Mouse (Mus musculus) cerebellum, postnatal 4 days (tissue): ENCODE data around the gene Gm4952.
"Not testable (repeated sequence)": the region's sequence is repeated elsewhere in the genome, so short reads cannot be mapped to it uniquely, and the experiment has no call there.

Source experiments
- DNase-seq, 2 experiments: peaks; one replicate each; pipeline ENCODE4 v3.0.0; 2022; ENCODE audit warnings: low spot score in 2 of 2, mixed read lengths in 1 of 2

Gene Gm4952

GRCm38 (mm10) chr19:12600684-12601480 is 1.1 kb downstream of the Gm4952 start:
- no peak for DNase-seq

- no peak for DNase-seq
Measured at GRCm38 (mm10) chr19:12608336-12608735, 8.6 kb downstream of the Gm4952 start.

GRCm38 (mm10) chr19:12613646-12614045 is 13.9 kb downstream of the Gm4952 start:
- no peak for DNase-seq

GRCm38 (mm10) chr19:12633176-12633575 is 33.4 kb downstream of the Gm4952 start, which contains the start of gene Glyat:
Gene Glyat (plus strand): TSS chr19:12633308.
- no peak for DNase-seq

- no peak for DNase-seq
Measured at GRCm38 (mm10) chr19:12634259-12634658, 34.5 kb downstream of the Gm4952 start.

GRCm38 (mm10) chr19:12634963-12635362 is 35.2 kb downstream of the Gm4952 start:
- no peak for DNase-seq

- no peak for DNase-seq
Measured at GRCm38 (mm10) chr19:12636863-12637262, 37.1 kb downstream of the Gm4952 start.

- no peak for DNase-seq
Measured at GRCm38 (mm10) chr19:12638049-12638448, 38.3 kb downstream of the Gm4952 start.

- DNase-seq: no peak
Measured at GRCm38 (mm10) chr19:12649511-12649910, 49.7 kb downstream of the Gm4952 start.

- no peak for DNase-seq
Measured at GRCm38 (mm10) chr19:12666156-12666555, 66.4 kb downstream of the Gm4952 start.

- not testable (repeated sequence) for DNase-seq
Measured at GRCm38 (mm10) chr19:12668601-12669000, 68.8 kb downstream of the Gm4952 start.

GRCm38 (mm10) chr19:12670139-12670538 is 70.4 kb downstream of the Gm4952 start, which contains the start of gene Olfr1442:
Gene Olfr1442 (plus strand): TSS chr19:12670439.
- DNase-seq: no peak

- no peak for DNase-seq
Measured at GRCm38 (mm10) chr19:12671051-12671450, 71.3 kb downstream of the Gm4952 start.

GRCm38 (mm10) chr19:12677812-12678211 is 78.0 kb downstream of the Gm4952 start, which contains the start of gene Olfr1443:
Gene Olfr1443 (plus strand): TSS chr19:12678112.
- no peak for DNase-seq
